Mouse (Mus musculus) C2C12 (cell line): ENCODE results near the gene Gba2.

Experiments used
- CTCF ChIP-seq: IDR thresholded peaks from one replicate; pipeline ENCODE4 v1.5.1; 2011; ENCODE audit not compliant: control insufficient read depth, insufficient read depth, insufficient read length
- FOSL1 ChIP-seq: IDR thresholded peaks from one replicate; pipeline ENCODE4 v1.8.0; 2011; ENCODE audit warnings: mild to moderate bottlenecking, low read length; ENCODE audit not compliant: poor library complexity, insufficient read depth, severe bottlenecking
- MYOG ChIP-seq: IDR thresholded peaks from one replicate; pipeline ENCODE4 v1.6.1; 2011; ENCODE audit not compliant: control insufficient read depth, insufficient read length; ENCODE audit errors: extremely low read depth
- USF1 ChIP-seq: IDR thresholded peaks from one replicate; pipeline ENCODE4 v1.6.1; 2011; ENCODE audit warnings: low read depth, mild to moderate bottlenecking, control low read depth, moderate library complexity

GRCm38 (mm10) chr4:43560976-43561375, 17.7 kb downstream of the Gba2 start:
- no peak for TF ChIP-seq CTCF
- TF ChIP-seq MYOG: no peak
- no peak for TF ChIP-seq FOSL1
- TF ChIP-seq USF1: no peak
